Mouse (Mus musculus) embryonic facial prominence, embryonic 10.5 days (tissue): ENCODE measurements at regions not wholly inside any gene's neighbourhood (a gene's known extent, or its start where the extent isn't known, plus 50 kb on each side); places are given as distances from the start of the nearest gene placed in this dataset.
A peak's percentile ranks its signal among the peaks of the same experiment; 100 is the strongest.
"Not testable (repeated sequence)": the region's sequence is repeated elsewhere in the genome, so short reads cannot be mapped to it uniquely, and the experiment has no call there.

Experiments
- DNase-seq: peaks from one replicate; pipeline ENCODE4 v3.0.0-alpha.2; 2017; ENCODE audit warnings: low spot score
- H3K27ac ChIP-seq: fragments of 300-500 bp; sonication (generic); replicated peaks from 2 replicates; pipeline ENCODE4 v1.5.1; 2016; ENCODE audit warnings: mild to moderate bottlenecking
- H3K27me3 ChIP-seq: fragments of 300-500 bp; sonication (generic); replicated peaks from 2 replicates; pipeline ENCODE4 v1.6.1; 2016; ENCODE audit warnings: low read depth, mild to moderate bottlenecking; ENCODE audit not compliant: poor library complexity, severe bottlenecking
- H3K36me3 ChIP-seq: fragments of 300-500 bp; sonication (generic); replicated peaks from 2 replicates; pipeline ENCODE4 v1.6.1; 2016; ENCODE audit warnings: mild to moderate bottlenecking, moderate library complexity
- H3K4me1 ChIP-seq: fragments of 300-500 bp; sonication (generic); 2 replicates; pipeline ENCODE4 v1.6.1; 2016
- H3K4me3 ChIP-seq: fragments of 300-500 bp; sonication (generic); 2 replicates; pipeline ENCODE4 v1.5.1; 2016; ENCODE audit warnings: mild to moderate bottlenecking, moderate library complexity
- H3K9me3 ChIP-seq: fragments of 300-500 bp; sonication (generic); 2 replicates; pipeline ENCODE4 v1.6.1; 2016; ENCODE audit warnings: mild to moderate bottlenecking
- WGBS: fragments of 180-500 bp; shearing (Covaris S2); methylation state at CpG from one replicate; pipeline ENCODE4 v1.1.7; 2016; 5-methylcytosine and 5-hydroxymethylcytosine counted together

- no peak overlapping the region for H3K27ac ChIP-seq
- H3K36me3 ChIP-seq: no peaks in the 10 kb centered on the region
- WGBS: 72% methylated on average over 7 of the region's 7 CpGs
- H3K4me1 ChIP-seq: peaks cover 5% of the 10 kb centered on the region
- no peak overlapping the region for H3K4me3 ChIP-seq
- H3K9me3 ChIP-seq: no peaks in the 10 kb centered on the region
- DNase-seq: no peak
- H3K27me3 ChIP-seq: no peaks in the 10 kb centered on the region; the same call in 1 of the 2 replicates
These were observed 185.2 kb upstream of the Kit start for GRCm38 (mm10) chr5:75389433-75389971.

- H3K4me3 ChIP-seq: no peak overlapping the region
- no peaks in the 10 kb centered on the region for H3K9me3 ChIP-seq
- no peak for DNase-seq
- no peaks in the 10 kb centered on the region for H3K36me3 ChIP-seq
- WGBS: 75% methylated on average over 5 of the region's 5 CpGs
- H3K27me3 ChIP-seq: no peaks in the 10 kb centered on the region
- H3K27ac ChIP-seq: no peak overlapping the region
- peaks cover 4% of the 10 kb centered on the region for H3K4me1 ChIP-seq
These were observed 175.9 kb upstream of the Kit start for GRCm38 (mm10) chr5:75398820-75399219.

- no peaks in the 10 kb centered on the region for H3K36me3 ChIP-seq
- no peak overlapping the region for H3K27ac ChIP-seq
- WGBS: 18% methylated on average over 3 of the region's 3 CpGs
- no peak overlapping the region for H3K4me3 ChIP-seq
- H3K27me3 ChIP-seq: no peaks in the 10 kb centered on the region
- DNase-seq: no peak
- peaks cover 22% of the 10 kb centered on the region for H3K4me1 ChIP-seq
- no peaks in the 10 kb centered on the region for H3K9me3 ChIP-seq
These were observed 173.0 kb upstream of the Kit start for GRCm38 (mm10) chr5:75401734-75402133.

- Histone ChIP-seq H3K4me1 (peaks cover 30% of the 10 kb centered on the region), H3K27ac (no peak overlapping the region), H3K4me3 (no peak overlapping the region), H3K36me3 (no peaks in the 10 kb centered on the region), H3K27me3 (no peaks in the 10 kb centered on the region), H3K9me3 (no peaks in the 10 kb centered on the region)
- no peak for DNase-seq
- 75% methylated on average over 3 of the region's 3 CpGs for WGBS
These were observed 172.1 kb upstream of the Kit start for GRCm38 (mm10) chr5:75402631-75403030.

GRCm38 (mm10) chr5:75403531-75403930 is 171.2 kb upstream of the Kit start:
- H3K27me3 ChIP-seq: no peaks in the 10 kb centered on the region
- H3K4me1 ChIP-seq: peaks cover 30% of the 10 kb centered on the region
- H3K36me3 ChIP-seq: no peaks in the 10 kb centered on the region

GRCm38 (mm10) chr5:75404601-75405285 is 170.0 kb upstream of the Kit start:
- H3K27ac ChIP-seq: 0 out of 2 replicates have a peak overlapping the region, but pooled peaks have one; percentile 19
- peaks cover 30% of the 10 kb centered on the region for H3K4me1 ChIP-seq
- no peak for DNase-seq
- H3K4me3 ChIP-seq: no peak overlapping the region
- 57% methylated on average over 9 of the region's 9 CpGs for WGBS
- no peaks in the 10 kb centered on the region for H3K27me3 ChIP-seq
- no peaks in the 10 kb centered on the region for H3K9me3 ChIP-seq
- no peaks in the 10 kb centered on the region for H3K36me3 ChIP-seq

More at GRCm38 (mm10) chr5:75403531-75403930, 171.2 kb upstream of the Kit start:
- H3K27ac ChIP-seq: no peak overlapping the region
- WGBS: 87% methylated on average over 5 of the region's 5 CpGs
- no peak for DNase-seq
- H3K4me3 ChIP-seq: no peak overlapping the region
- H3K9me3 ChIP-seq: no peaks in the 10 kb centered on the region

- Histone ChIP-seq H3K27me3 (no peaks in the 10 kb centered on the region), H3K27ac (peak overlapping the region; percentile 19; the same call in 1 of the 2 replicates), H3K36me3 (no peaks in the 10 kb centered on the region), H3K9me3 (no peaks in the 10 kb centered on the region), H3K4me3 (no peak overlapping the region), H3K4me1 (peaks cover 30% of the 10 kb centered on the region)
- WGBS: 32% methylated on average over 7 of the region's 7 CpGs
- peak; percentile 48 for DNase-seq
These were observed 169.2 kb upstream of the Kit start for GRCm38 (mm10) chr5:75405496-75405895.

GRCm38 (mm10) chr5:75407686-75408085 is 167.0 kb upstream of the Kit start:
- no peak overlapping the region for H3K27ac ChIP-seq
- DNase-seq: no peak

GRCm38 (mm10) chr5:75410240-75411186 is 164.2 kb upstream of the Kit start:
- no peak for DNase-seq
- Histone ChIP-seq H3K27ac (no peak overlapping the region), H3K4me3 (no peak overlapping the region), H3K36me3 (no peaks in the 10 kb centered on the region), H3K9me3 (peaks cover under 1% of the 10 kb centered on the region; the same call in 1 of the 2 replicates), H3K27me3 (no peaks in the 10 kb centered on the region), H3K4me1 (peaks cover 11% of the 10 kb centered on the region)
- 90% methylated on average over 24 of the region's 24 CpGs for WGBS

More at GRCm38 (mm10) chr5:75407686-75408085, 167.0 kb upstream of the Kit start:
- no peaks in the 10 kb centered on the region for H3K27me3 ChIP-seq
- no peaks in the 10 kb centered on the region for H3K36me3 ChIP-seq
- WGBS: 55% methylated on average over 10 of the region's 10 CpGs
- H3K4me1 ChIP-seq: peaks cover 30% of the 10 kb centered on the region
- no peaks in the 10 kb centered on the region for H3K9me3 ChIP-seq
- H3K4me3 ChIP-seq: no peak overlapping the region

GRCm38 (mm10) chr5:75419282-75419681 is 155.4 kb upstream of the Kit start:
- H3K27ac ChIP-seq, H3K36me3 ChIP-seq, H3K27me3 ChIP-seq, H3K4me3 ChIP-seq, H3K9me3 ChIP-seq, DNase-seq: not testable (repeated sequence)
- peaks cover 15% of the 10 kb centered on the region for H3K4me1 ChIP-seq
- 95% methylated on average over 2 of the region's 2 CpGs for whole genome bisulfite sequencing

GRCm38 (mm10) chr5:75432885-75433284 is 141.8 kb upstream of the Kit start:
- WGBS: 86% methylated on average over 2 of the region's 2 CpGs
- H3K4me3 ChIP-seq: no peak overlapping the region
- no peaks in the 10 kb centered on the region for H3K4me1 ChIP-seq

GRCm38 (mm10) chr5:75437924-75438323 is 136.8 kb upstream of the Kit start:
- no peak for DNase-seq
- H3K36me3 ChIP-seq: no peaks in the 10 kb centered on the region
- H3K9me3 ChIP-seq: no peaks in the 10 kb centered on the region
- H3K4me3 ChIP-seq: no peak overlapping the region
- no peaks in the 10 kb centered on the region for H3K27me3 ChIP-seq
- 84% methylated on average over 5 of the region's 5 CpGs for WGBS
- H3K4me1 ChIP-seq: no peaks in the 10 kb centered on the region
- no peak overlapping the region for H3K27ac ChIP-seq

More at GRCm38 (mm10) chr5:75432885-75433284, 141.8 kb upstream of the Kit start:
- no peak for DNase-seq
- H3K27me3 ChIP-seq: no peaks in the 10 kb centered on the region
- H3K27ac ChIP-seq: no peak overlapping the region
- no peaks in the 10 kb centered on the region for H3K36me3 ChIP-seq
- H3K9me3 ChIP-seq: no peaks in the 10 kb centered on the region
